Mouse (Mus musculus) ES-Bruce4 (cell line): ENCODE results near the gene Vps37c. TPM values are rescaled to one million over a fixed set of nuclear protein-coding genes. Genes with fewer than 3 reads are reported as not detected.

ENCODE experiments used
- H3K27ac ChIP-seq: 2 replicates; pipeline ENCODE4 v1.5.1; 2012; ENCODE audit warnings: low read length, inconsistent platforms; ENCODE audit not compliant: insufficient read depth
- H3K27me3 ChIP-seq: 2 replicates; pipeline ENCODE4 v1.6.1; 2012; ENCODE audit warnings: mild to moderate bottlenecking, low read length, inconsistent platforms; ENCODE audit not compliant: control insufficient read depth, poor library complexity, insufficient read depth, severe bottlenecking
- H3K36me3 ChIP-seq: 2 replicates; pipeline ENCODE4 v1.6.1; 2012; ENCODE audit warnings: inconsistent platforms, mild to moderate bottlenecking, low read length, moderate library complexity; ENCODE audit not compliant: control insufficient read depth, poor library complexity, insufficient read depth, severe bottlenecking
- H3K4me1 ChIP-seq: one replicate; pipeline ENCODE4 v1.8.1; 2011; ENCODE audit warnings: low read length; ENCODE audit not compliant: control insufficient read depth, insufficient read depth
- H3K4me3 ChIP-seq: 2 replicates; pipeline ENCODE4 v1.5.1; 2011; ENCODE audit warnings: low read depth, mild to moderate bottlenecking, low read length
- H3K9ac ChIP-seq: 2 replicates; pipeline ENCODE4 v1.6.1; 2012; ENCODE audit warnings: low read depth, mild to moderate bottlenecking, inconsistent platforms; ENCODE audit not compliant: poor library complexity, severe bottlenecking
- H3K9me3 ChIP-seq: replicated peaks from 2 replicates; pipeline ENCODE4 v1.6.1; 2012; ENCODE audit warnings: mild to moderate bottlenecking, low read length, inconsistent platforms; ENCODE audit not compliant: control insufficient read depth, poor library complexity, insufficient read depth, severe bottlenecking
- CTCF ChIP-seq: IDR thresholded peaks from one replicate; pipeline ENCODE4 v1.8.1; 2011; ENCODE audit warnings: low read depth, low read length
- EP300 ChIP-seq: IDR thresholded peaks from 2 replicates; pipeline ENCODE4 v1.6.1; 2011; ENCODE audit warnings: low read depth, low read length; ENCODE audit not compliant: insufficient read depth
- POLR2A ChIP-seq: IDR thresholded peaks from one replicate; pipeline ENCODE4 v1.8.1; 2011; ENCODE audit warnings: low read length; ENCODE audit not compliant: insufficient read depth
- polyA plus RNA-seq: library from polyadenylated mRNA; stranded (reverse); fragments of >200 nt; gene quantifications from 2 replicates; pipeline ENCODE4 v1.2.4, GENCODE M21; 2011; ENCODE audit warnings: low read depth; ENCODE audit not compliant: missing spikeins, insufficient read depth, insufficient read length

Gene Vps37c
- polyA plus RNA-seq, 1 experiment = 11.5 TPM

DNA sequence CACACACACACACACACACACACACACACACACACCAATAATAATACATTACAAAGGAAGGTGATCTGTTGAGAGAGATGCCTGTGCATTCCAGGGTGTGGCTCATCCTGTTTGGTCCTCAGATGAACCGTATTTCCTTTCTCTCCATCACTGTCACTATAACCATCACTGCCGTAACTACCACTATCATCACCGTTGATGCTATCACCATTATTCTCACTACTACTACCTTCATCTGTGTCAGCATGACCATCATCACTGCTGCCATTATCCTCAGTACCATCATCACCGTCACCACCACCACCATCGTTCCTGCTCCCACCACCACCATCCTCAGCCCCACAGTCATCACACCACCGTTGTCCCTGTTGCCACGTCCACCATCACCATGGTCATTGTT is 43.4 kb downstream of the Vps37c start:
- Histone ChIP-seq H3K36me3 (no peaks in the 10 kb centered on the region), H3K9me3 (no peaks in the 10 kb centered on the region), H3K27ac (no peak overlapping the region), H3K4me3 (no peak overlapping the region), H3K27me3 (no peaks in the 10 kb centered on the region), H3K9ac (no peak overlapping the region), H3K4me1 (no peaks in the 10 kb centered on the region)
- TF ChIP-seq EP300 (no peak), CTCF (no peak), POLR2A (no peak)

DNA sequence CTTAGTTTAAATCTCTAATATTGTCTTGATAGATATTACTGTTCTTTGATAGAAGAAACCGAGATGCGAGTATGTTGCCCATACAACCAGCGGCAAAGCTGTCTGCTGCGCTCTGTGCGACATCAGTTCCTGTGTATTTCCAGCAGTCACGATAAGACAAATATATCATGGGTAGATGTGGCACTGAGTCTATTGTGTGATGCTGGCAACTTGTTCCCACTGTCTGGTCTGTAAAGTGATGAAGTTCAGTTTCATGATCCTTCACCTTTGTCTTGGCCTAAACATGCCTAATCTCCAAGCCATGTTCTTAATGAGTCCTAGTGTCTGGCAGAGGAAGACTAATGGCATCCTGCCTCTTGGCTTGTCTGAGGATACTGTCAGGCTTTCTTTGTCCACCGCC is 44.2 kb downstream of the Vps37c start:
- no peak overlapping the region for H3K27ac ChIP-seq
- H3K9ac ChIP-seq = no peak overlapping the region
- no peaks in the 10 kb centered on the region for H3K27me3 ChIP-seq
- H3K36me3 ChIP-seq = no peaks in the 10 kb centered on the region
- no peaks in the 10 kb centered on the region for H3K4me1 ChIP-seq
- TF ChIP-seq EP300 (no peak), CTCF (no peak), POLR2A (no peak)
- no peaks in the 10 kb centered on the region for H3K9me3 ChIP-seq
- H3K4me3 ChIP-seq = no peak overlapping the region

DNA sequence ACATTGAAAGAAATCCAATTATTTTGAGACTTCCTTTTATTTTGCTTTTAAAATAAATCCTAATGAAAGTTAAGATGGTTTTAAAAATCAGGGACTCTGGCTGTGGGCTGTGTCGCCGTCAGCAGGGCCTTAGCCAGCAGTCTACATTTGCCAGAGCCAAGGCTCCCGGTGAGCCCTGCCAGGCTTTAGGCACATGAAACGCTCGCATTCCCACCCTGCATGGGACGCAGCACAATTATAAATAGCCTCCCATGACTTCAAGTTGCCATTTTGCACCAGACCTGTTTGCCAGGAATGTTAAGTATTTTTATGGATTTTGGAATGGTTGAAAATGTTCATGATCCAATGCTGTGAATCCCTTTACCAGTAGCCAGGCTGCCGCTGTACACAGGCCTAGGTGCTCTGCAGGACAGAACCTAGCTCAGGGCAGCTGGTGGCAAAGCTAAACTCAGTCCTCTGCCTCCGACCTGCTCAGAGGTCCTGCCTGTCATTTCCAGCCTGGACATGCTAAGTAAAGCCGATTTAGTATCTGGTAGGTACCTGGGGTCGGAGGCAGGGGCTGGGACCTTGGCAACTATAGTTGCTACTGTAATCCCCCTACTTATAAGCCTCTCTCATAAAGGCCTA is 45.1 kb downstream of the Vps37c start:
- Histone ChIP-seq H3K4me1 (no peaks in the 10 kb centered on the region), H3K9me3 (no peaks in the 10 kb centered on the region), H3K27ac (no peak overlapping the region), H3K36me3 (no peaks in the 10 kb centered on the region), H3K27me3 (no peaks in the 10 kb centered on the region), H3K4me3 (no peak overlapping the region), H3K9ac (no peak overlapping the region)
- TF ChIP-seq CTCF (no peak), POLR2A (no peak), EP300 (no peak)

DNA sequence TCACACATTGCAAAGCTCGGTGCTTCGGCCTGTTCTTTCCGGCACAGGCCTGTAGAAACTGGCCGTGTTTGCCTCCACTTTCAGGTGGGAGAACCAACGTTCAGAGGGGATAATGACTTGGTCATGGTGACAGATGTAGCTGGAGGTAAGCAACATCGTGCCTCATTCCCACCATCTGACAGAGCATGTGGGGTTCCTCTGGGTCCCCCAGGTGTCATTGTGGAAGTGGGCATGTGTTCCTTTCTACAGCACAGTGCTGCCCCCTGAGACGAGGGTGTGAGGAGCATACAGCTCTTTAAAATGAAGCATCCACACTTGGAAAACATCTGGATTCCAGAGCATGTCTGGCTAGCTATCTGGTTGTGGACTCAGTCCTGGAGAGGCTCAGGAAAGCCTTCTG is 46.0 kb downstream of the Vps37c start:
- Histone ChIP-seq H3K4me3 (no peak overlapping the region), H3K9ac (no peak overlapping the region)
- no peak for TF ChIP-seq POLR2A
- no peak for TF ChIP-seq CTCF
- no peak for TF ChIP-seq EP300

DNA sequence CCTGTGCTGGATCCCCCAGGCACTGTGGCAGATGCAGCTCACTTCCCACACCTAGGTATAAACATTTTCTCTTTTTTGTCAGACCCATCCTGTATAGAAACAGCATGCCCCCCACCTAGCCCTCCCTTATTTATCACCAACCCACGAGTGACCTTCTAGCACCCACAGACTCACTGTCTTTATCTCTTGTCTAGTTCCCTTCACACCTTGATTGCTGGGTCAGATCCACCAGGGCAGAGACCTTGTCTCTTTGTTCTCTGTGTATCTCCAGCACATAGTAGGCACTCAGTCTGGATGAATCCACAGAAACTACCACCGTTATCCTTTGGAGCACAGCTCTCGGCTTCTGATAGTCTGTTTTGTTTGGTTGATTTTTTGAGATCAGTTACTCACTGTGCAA is 46.5 kb downstream of the Vps37c start:
- Histone ChIP-seq H3K4me3 (no peak overlapping the region), H3K4me1 (no peaks in the 10 kb centered on the region), H3K36me3 (no peaks in the 10 kb centered on the region), H3K9me3 (no peaks in the 10 kb centered on the region), H3K9ac (no peak overlapping the region), H3K27ac (no peak overlapping the region), H3K27me3 (no peaks in the 10 kb centered on the region)
- TF ChIP-seq POLR2A = no peak
- TF ChIP-seq CTCF = no peak
- no peak for TF ChIP-seq EP300

More for the DNA sequence above, 46.0 kb downstream of the Vps37c start:
- Histone ChIP-seq H3K9me3 (no peaks in the 10 kb centered on the region), H3K27me3 (no peaks in the 10 kb centered on the region), H3K36me3 (no peaks in the 10 kb centered on the region), H3K27ac (no peak overlapping the region), H3K4me1 (no peaks in the 10 kb centered on the region)

DNA sequence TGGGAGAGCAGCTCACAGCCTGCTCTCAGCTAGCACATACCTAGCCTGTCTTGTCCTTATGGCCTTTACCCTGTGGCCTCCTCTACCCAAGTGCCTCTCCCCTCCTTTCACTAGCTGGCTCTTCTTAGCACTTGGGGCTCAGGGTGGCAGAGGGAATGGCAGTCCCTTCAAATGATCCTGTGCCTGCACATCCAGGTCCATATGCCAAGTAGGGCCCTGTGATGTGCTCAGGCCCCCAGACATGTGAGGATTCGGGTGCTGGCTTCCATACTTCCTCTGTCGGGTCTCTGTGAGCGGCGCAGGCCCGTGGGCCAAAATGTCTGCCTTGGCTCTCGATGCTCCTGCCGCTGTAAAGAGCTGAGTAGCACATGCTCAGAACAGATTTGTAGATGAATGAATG is 47.3 kb downstream of the Vps37c start:
- peaks cover 3% of the 10 kb centered on the region for H3K4me1 ChIP-seq
- TF ChIP-seq CTCF = no peak
- no peak for TF ChIP-seq EP300
- TF ChIP-seq POLR2A = no peak
- no peaks in the 10 kb centered on the region for H3K27me3 ChIP-seq
- H3K4me3 ChIP-seq = no peak overlapping the region
- no peaks in the 10 kb centered on the region for H3K9me3 ChIP-seq
- H3K9ac ChIP-seq = no peak overlapping the region
- H3K27ac ChIP-seq = no peak overlapping the region
- H3K36me3 ChIP-seq = no peaks in the 10 kb centered on the region
